Mouse (Mus musculus) induced T-regulatory cell, adult 2 months (primary cell): ENCODE data around the gene Kcnk6.
A peak's percentile ranks its signal among the peaks of the same experiment; 100 is the strongest.
"Not testable (repeated sequence)": the region's sequence is repeated elsewhere in the genome, so short reads cannot be mapped to it uniquely, and the experiment has no call there.

Source experiments
- DNase-seq: peaks from one replicate; pipeline ENCODE4 v3.0.0-alpha.2; 2012; ENCODE audit warnings: low read depth

Gene Kcnk6

GRCm38 (mm10) chr7:29202577-29202976 lies 29.7 kb downstream of the Kcnk6 start:
- no peak for DNase-seq

GRCm38 (mm10) chr7:29194230-29194629 lies 38.1 kb downstream of the Kcnk6 start:
- DNase-seq: not testable (repeated sequence)

GRCm38 (mm10) chr7:29181323-29181722 lies 51.0 kb downstream of the Kcnk6 start:
- not testable (repeated sequence) for DNase-seq

GRCm38 (mm10) chr7:29180854-29181236 lies 51.5 kb downstream of the Kcnk6 start:
- no peak for DNase-seq

- DNase-seq: peak; percentile 98
Observed at GRCm38 (mm10) chr7:29180077-29180853, 52.0 kb downstream of the Kcnk6 start, which contains the start of gene Psmd8. Gene Psmd8 (minus strand): TSS chr7:29180701.

- DNase-seq: peak; percentile 75
Observed at GRCm38 (mm10) chr7:29179323-29179722, 53.0 kb downstream of the Kcnk6 start.

- peak; percentile 71 for DNase-seq
Observed at GRCm38 (mm10) chr7:29178106-29178505, 54.2 kb downstream of the Kcnk6 start.

GRCm38 (mm10) chr7:29172390-29173016 lies 59.8 kb downstream of the Kcnk6 start:
- DNase-seq: no peak
